Mouse (Mus musculus): ENCODE measurements around the gene Pafah1b3. TPM values are rescaled to one million over a fixed set of nuclear protein-coding genes. Genes with fewer than 3 reads are reported as not detected.

The Pafah1b3 gene
- total RNA-seq, 2 experiments from 2014 or later: 21.2 to 25.9 TPM

Other genes with a start within 250 kb of the Pafah1b3 start
- 100 to 1,000 TPM; 234 to 242 TPM for gene Grik5, start 225.6 kb downstream of the Pafah1b3 start, total RNA-seq (2021)
- 10 to 100 TPM; 28.4 to 30.0 TPM for gene Zfp574, start 225.4 kb downstream of the Pafah1b3 start, total RNA-seq (2021)
- 1 to 10 TPM; 9.4 to 9.6 TPM for gene Pou2f2, start 118.3 kb downstream of the Pafah1b3 start, total RNA-seq (2021)
- gene Dedd2, start 77.4 kb downstream of the Pafah1b3 start, total RNA-seq (2021): 10 to 100 TPM; 26.1 to 28.0 TPM
- 10 to 100 TPM; 11.6 to 12.5 TPM for gene Zfp526, start 76.6 kb downstream of the Pafah1b3 start, total RNA-seq (2021)
- gene Gsk3a, start 60.1 kb downstream of the Pafah1b3 start, total RNA-seq (2021): 100 to 1,000 TPM; 195 to 201 TPM
- 10 to 100 TPM; 34.3 to 35.4 TPM for gene Erf, start 47.2 kb downstream of the Pafah1b3 start, total RNA-seq (2021)
- 100 to 1,000 TPM; 173 to 213 TPM for gene Cic, start 30.3 kb downstream of the Pafah1b3 start, total RNA-seq (2021)
- not detected for gene Prr19, start 3.4 kb upstream of the Pafah1b3 start, total RNA-seq (2021)
- 10 to 100 TPM; 24.5 to 26.0 TPM for gene Tmem145, start 8.1 kb upstream of the Pafah1b3 start, total RNA-seq (2021)
- 10 to 100 TPM; 95.3 to 95.9 TPM for gene Megf8, start 19.2 kb upstream of the Pafah1b3 start, total RNA-seq (2021)
- gene Cnfn, start 71.7 kb upstream of the Pafah1b3 start, total RNA-seq (2021): not detected
- 10 to 100 TPM in 1 of 2 experiments, 1 to 10 TPM in 1; 7.3 to 10.4 TPM for gene Lipe, start 100.7 kb upstream of the Pafah1b3 start, total RNA-seq (2021)
- gene Cxcl17, start 114.9 kb upstream of the Pafah1b3 start, total RNA-seq (2021): not detected
- gene Ceacam1, start 179.6 kb upstream of the Pafah1b3 start, total RNA-seq (2021): 1 to 10 TPM; 2.8 to 3.0 TPM
- gene Ceacam2, start 241.9 kb upstream of the Pafah1b3 start, total RNA-seq (2021): under 1 TPM; 0.20 to 0.52 TPM